Mouse (Mus musculus): Measurements from ENCODE around the gene Gna12. TPM values are rescaled to one million over a fixed set of nuclear protein-coding genes. Genes with fewer than 3 reads are reported as not detected.

Gene Gna12
- total and polyA plus RNA-seq, 2 experiments from 2014 or later = 13.9 to 132 TPM

DNA sequence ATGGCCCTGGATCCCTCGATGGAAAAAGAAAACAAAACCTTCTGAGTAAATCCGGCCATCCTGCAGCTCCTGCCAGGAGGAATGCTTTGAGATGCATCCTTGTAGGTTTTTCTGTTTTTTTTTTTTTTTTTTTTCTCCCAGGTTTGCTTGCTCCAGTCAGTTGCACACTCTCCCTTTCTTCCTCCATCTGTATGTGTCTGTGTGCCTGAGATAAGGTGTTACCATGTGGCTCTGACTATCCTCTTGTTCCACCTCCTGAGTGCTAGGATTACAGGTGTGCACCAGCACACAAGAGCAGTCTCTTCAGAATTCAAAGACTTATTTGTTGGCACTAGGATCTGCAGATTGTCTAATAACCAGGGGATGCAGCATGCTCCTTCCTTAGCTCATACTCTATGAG lies 23.3 kb downstream of the Gna12 start:
- H3K4me2 ChIP-seq (ENCODE audit: low read depth, low read length) = no peak overlapping the region
- no peak overlapping the region for H3K27ac ChIP-seq (ENCODE audit: low read depth)
- DNase-seq (ENCODE audit: low spot score) = no peak
- peaks cover 32% of the 10 kb centered on the region for H3K4me1 ChIP-seq (ENCODE audit: control insufficient read depth, insufficient read depth)
- ATAC-seq (ENCODE audit: insufficient read depth, low read depth) = no peak
- TF ChIP-seq EP300 (IDR thresholded peaks at IDR 0.05; ENCODE audit: low read depth) = no peak
- no peak for TF ChIP-seq CTCF (IDR thresholded peaks at IDR 0.05; ENCODE audit: low read depth)
- WGBS = 41% methylated on average over 2 of the region's 2 CpGs
- no peaks in the 10 kb centered on the region for H3K27me3 ChIP-seq (ENCODE audit: control insufficient read depth, insufficient read depth, low read length)
- H3K36me3 ChIP-seq (replicated peaks; ENCODE audit: control insufficient read depth, insufficient read depth, low read length) = no peaks in the 10 kb centered on the region
- no peak overlapping the region for H3K9ac ChIP-seq (replicated peaks; ENCODE audit: low read depth, low read length)
- no peaks in the 10 kb centered on the region for H3K9me3 ChIP-seq (replicated peaks; ENCODE audit: control insufficient read depth, low read length)
- H3K4me3 ChIP-seq (ENCODE audit: low read depth, low read length) = no peak overlapping the region

DNA sequence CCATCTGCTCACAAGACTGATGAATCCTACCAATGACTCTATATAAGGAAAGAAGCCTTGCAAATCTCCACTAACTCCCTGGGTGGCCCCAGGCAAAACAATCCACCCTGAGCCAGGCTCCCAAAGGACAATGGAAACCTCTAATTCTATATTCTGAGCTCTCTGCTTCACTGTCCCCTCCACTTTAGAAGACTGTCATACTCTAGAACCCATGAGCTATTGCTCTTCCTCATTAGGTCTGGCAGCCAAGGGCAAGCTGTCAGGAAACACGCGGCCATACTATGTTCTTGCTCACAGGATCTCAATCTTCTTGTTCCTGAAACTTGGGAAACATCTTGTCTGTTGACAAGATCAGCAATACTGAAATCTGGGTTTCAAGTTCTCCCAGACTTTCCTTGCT lies 24.0 kb downstream of the Gna12 start:
- no peaks in the 10 kb centered on the region for H3K9me3 ChIP-seq (replicated peaks; ENCODE audit: control insufficient read depth, low read length)
- no peaks in the 10 kb centered on the region for H3K36me3 ChIP-seq (replicated peaks; ENCODE audit: control insufficient read depth, insufficient read depth, low read length)
- no peaks in the 10 kb centered on the region for H3K27me3 ChIP-seq (ENCODE audit: control insufficient read depth, insufficient read depth, low read length)
- no peak overlapping the region for H3K27ac ChIP-seq (ENCODE audit: low read depth)
- 78% methylated on average over 2 of the region's 2 CpGs for WGBS
- TF ChIP-seq CTCF (IDR thresholded peaks at IDR 0.05; ENCODE audit: low read depth) = no peak
- TF ChIP-seq EP300 (IDR thresholded peaks at IDR 0.05; ENCODE audit: low read depth) = no peak
- no peak overlapping the region for H3K4me3 ChIP-seq (ENCODE audit: low read depth, low read length)
- H3K9ac ChIP-seq (replicated peaks; ENCODE audit: low read depth, low read length) = no peak overlapping the region
- no peak overlapping the region for H3K4me2 ChIP-seq (ENCODE audit: low read depth, low read length)
- DNase-seq (ENCODE audit: low spot score) (no peak), ATAC-seq (ENCODE audit: insufficient read depth, low read depth) (no peak)
- peaks cover 27% of the 10 kb centered on the region for H3K4me1 ChIP-seq (ENCODE audit: control insufficient read depth, insufficient read depth)

DNA sequence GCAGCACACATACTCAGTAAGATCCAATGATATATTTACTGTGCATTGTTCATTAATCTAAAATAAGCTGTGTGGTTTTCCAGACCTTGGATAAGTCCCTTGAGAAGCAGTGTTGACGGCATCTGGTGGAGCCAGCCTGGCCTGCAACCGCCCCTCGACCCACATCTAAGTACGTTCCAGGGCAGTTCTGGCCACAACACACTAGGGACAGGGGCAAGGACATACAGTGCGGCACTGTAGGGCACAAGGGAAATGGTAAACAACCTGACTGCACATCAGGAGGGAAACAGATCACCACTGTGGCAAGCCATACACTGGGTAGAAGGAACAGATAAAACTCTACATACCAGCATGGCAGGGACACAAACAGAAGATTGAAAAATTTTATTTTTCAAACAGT lies 28.4 kb downstream of the Gna12 start:
- TF ChIP-seq EP300 (IDR thresholded peaks at IDR 0.05; ENCODE audit: low read depth) (no peak), CTCF (IDR thresholded peaks at IDR 0.05; ENCODE audit: low read depth) (no peak)
- H3K27me3 ChIP-seq (ENCODE audit: control insufficient read depth, insufficient read depth, low read length) = no peaks in the 10 kb centered on the region
- DNase-seq (ENCODE audit: low spot score) (no peak), ATAC-seq (ENCODE audit: insufficient read depth, low read depth) (no peak)
- H3K27ac ChIP-seq (ENCODE audit: low read depth) = no peak overlapping the region
- no peak overlapping the region for H3K4me2 ChIP-seq (ENCODE audit: low read depth, low read length)
- H3K9ac ChIP-seq (replicated peaks; ENCODE audit: low read depth, low read length) = no peak overlapping the region
- no peaks in the 10 kb centered on the region for H3K9me3 ChIP-seq (replicated peaks; ENCODE audit: control insufficient read depth, low read length)
- no peaks in the 10 kb centered on the region for H3K36me3 ChIP-seq (replicated peaks; ENCODE audit: control insufficient read depth, insufficient read depth, low read length)
- H3K4me3 ChIP-seq (ENCODE audit: low read depth, low read length) = no peak overlapping the region
- 68% methylated on average over 5 of the region's 5 CpGs for WGBS
- peaks cover 51% of the 10 kb centered on the region for H3K4me1 ChIP-seq (ENCODE audit: control insufficient read depth, insufficient read depth)

DNA sequence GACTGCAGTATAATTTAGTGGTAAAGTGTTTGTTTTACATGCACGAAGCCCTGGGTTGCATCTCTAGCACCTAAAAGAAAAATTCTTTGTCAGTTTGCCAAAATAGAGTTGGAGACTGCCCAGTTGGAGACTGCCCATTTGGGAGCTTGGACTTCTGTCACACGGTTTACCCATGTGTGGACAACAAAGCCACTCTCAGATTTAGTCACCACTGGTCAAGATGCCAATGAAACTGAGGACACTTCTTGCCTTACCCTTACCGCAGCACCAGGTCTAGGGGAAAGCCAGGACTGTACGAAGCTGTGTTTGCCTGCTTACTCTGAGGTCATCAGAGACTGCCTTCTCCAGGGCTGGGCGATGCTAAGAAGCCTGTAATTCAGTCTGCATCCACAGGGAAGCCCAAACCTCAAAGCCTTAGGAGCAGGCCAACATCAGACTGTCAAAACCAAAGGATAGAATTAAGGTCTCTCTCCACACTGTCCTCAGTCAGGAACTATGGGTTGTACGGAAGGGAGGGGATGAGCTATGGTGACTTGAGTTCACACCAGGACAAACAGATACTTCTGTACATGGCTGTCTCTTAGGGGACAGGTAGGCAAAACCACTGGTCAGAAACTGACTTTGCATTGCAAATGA lies 29.8 kb downstream of the Gna12 start:
- H3K4me2 ChIP-seq (ENCODE audit: low read depth, low read length) = no peak overlapping the region
- H3K4me3 ChIP-seq (ENCODE audit: low read depth, low read length) = no peak overlapping the region
- DNase-seq (ENCODE audit: low spot score) (peak; percentile 31), ATAC-seq (ENCODE audit: insufficient read depth, low read depth) (peak; percentile 59)
- H3K4me1 ChIP-seq (ENCODE audit: control insufficient read depth, insufficient read depth) = peaks cover 55% of the 10 kb centered on the region
- WGBS = 45% methylated on average over 6 of the region's 6 CpGs
- no peak for TF ChIP-seq EP300 (IDR thresholded peaks at IDR 0.05; ENCODE audit: low read depth)
- TF ChIP-seq CTCF (IDR thresholded peaks at IDR 0.05; ENCODE audit: low read depth) = no peak
- H3K9me3 ChIP-seq (replicated peaks; ENCODE audit: control insufficient read depth, low read length) = no peaks in the 10 kb centered on the region
- H3K9ac ChIP-seq (replicated peaks; ENCODE audit: low read depth, low read length) = no peak overlapping the region
- peak overlapping the region; percentile 62 for H3K27ac ChIP-seq (ENCODE audit: low read depth)
- no peaks in the 10 kb centered on the region for H3K36me3 ChIP-seq (replicated peaks; ENCODE audit: control insufficient read depth, insufficient read depth, low read length)
- no peaks in the 10 kb centered on the region for H3K27me3 ChIP-seq (ENCODE audit: control insufficient read depth, insufficient read depth, low read length)

DNA sequence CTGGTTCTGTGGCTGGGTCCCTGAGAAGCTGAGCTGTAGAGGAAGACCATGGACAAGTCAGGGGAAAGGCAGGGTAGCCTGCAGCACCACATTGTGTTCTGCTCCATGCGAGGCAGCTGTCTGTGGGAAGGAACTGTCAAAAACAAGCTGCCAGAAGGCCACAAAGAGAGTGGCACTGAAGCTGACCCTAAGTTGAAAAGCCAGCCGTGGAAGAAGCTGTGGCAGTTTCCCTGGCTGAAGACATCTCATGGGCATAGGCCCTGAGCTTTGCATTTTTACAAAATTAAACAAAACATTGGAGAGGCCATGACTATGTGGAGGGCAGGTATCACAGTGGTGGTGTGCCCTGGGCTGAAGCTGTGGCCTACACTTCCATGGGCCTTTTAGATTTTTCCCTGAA lies 31.0 kb downstream of the Gna12 start:
- Histone ChIP-seq H3K9ac (replicated peaks; ENCODE audit: low read depth, low read length) (no peak overlapping the region), H3K4me3 (ENCODE audit: low read depth, low read length) (no peak overlapping the region), H3K9me3 (replicated peaks; ENCODE audit: control insufficient read depth, low read length) (no peaks in the 10 kb centered on the region), H3K27ac (ENCODE audit: low read depth) (peak overlapping the region; percentile 88), H3K27me3 (ENCODE audit: control insufficient read depth, insufficient read depth, low read length) (no peaks in the 10 kb centered on the region), H3K4me1 (ENCODE audit: control insufficient read depth, insufficient read depth) (peaks cover 59% of the 10 kb centered on the region), H3K4me2 (ENCODE audit: low read depth, low read length) (no peak overlapping the region), H3K36me3 (replicated peaks; ENCODE audit: control insufficient read depth, insufficient read depth, low read length) (no peaks in the 10 kb centered on the region)
- no peak for ATAC-seq (ENCODE audit: insufficient read depth, low read depth)
- TF ChIP-seq EP300 (IDR thresholded peaks at IDR 0.05; ENCODE audit: low read depth) (no peak), CTCF (IDR thresholded peaks at IDR 0.05; ENCODE audit: low read depth) (no peak)
- 40% methylated on average over 2 of the region's 2 CpGs for WGBS
- no peak for DNase-seq (ENCODE audit: low spot score)

DNA sequence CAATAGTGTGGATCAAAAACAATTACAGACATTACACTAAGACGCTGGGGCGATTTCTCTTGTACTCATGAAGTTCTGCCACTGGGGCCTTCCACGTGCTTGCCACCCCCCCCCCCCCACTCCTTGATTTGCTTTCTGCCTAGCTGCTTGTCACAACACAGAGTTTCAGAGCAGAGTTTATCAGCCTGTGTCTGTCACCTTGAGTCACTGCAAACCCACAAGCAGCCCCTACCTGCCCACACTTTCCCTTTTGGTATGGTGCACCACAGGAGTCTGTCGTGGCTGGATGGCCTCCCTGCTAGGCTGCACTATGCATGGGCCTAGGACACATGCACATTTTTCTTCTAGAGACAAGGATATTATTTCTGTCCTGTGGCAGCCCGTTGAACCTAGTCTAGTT lies 31.5 kb downstream of the Gna12 start:
- Histone ChIP-seq H3K4me1 (ENCODE audit: control insufficient read depth, insufficient read depth) (peaks cover 59% of the 10 kb centered on the region), H3K36me3 (replicated peaks; ENCODE audit: control insufficient read depth, insufficient read depth, low read length) (no peaks in the 10 kb centered on the region), H3K4me3 (ENCODE audit: low read depth, low read length) (no peak overlapping the region), H3K4me2 (ENCODE audit: low read depth, low read length) (peak overlapping the region; percentile 46), H3K9me3 (replicated peaks; ENCODE audit: control insufficient read depth, low read length) (no peaks in the 10 kb centered on the region), H3K27ac (ENCODE audit: low read depth) (peak overlapping the region; percentile 88), H3K27me3 (ENCODE audit: control insufficient read depth, insufficient read depth, low read length) (no peaks in the 10 kb centered on the region), H3K9ac (replicated peaks; ENCODE audit: low read depth, low read length) (no peak overlapping the region)
- ATAC-seq (ENCODE audit: insufficient read depth, low read depth) (no peak), DNase-seq (ENCODE audit: low spot score) (no peak)
- no peak for TF ChIP-seq EP300 (IDR thresholded peaks at IDR 0.05; ENCODE audit: low read depth)
- no peak for TF ChIP-seq CTCF (IDR thresholded peaks at IDR 0.05; ENCODE audit: low read depth)
- 40% methylated on average over 5 of the region's 5 CpGs for WGBS
